Mouse (Mus musculus): Measurements from ENCODE around the gene Traf3ip3. TPM values are rescaled to one million over a fixed set of nuclear protein-coding genes. Genes with fewer than 3 reads are reported as not detected.

Gene Traf3ip3
- polyA plus RNA-seq, 1 experiment: 0.80 TPM

DNA sequence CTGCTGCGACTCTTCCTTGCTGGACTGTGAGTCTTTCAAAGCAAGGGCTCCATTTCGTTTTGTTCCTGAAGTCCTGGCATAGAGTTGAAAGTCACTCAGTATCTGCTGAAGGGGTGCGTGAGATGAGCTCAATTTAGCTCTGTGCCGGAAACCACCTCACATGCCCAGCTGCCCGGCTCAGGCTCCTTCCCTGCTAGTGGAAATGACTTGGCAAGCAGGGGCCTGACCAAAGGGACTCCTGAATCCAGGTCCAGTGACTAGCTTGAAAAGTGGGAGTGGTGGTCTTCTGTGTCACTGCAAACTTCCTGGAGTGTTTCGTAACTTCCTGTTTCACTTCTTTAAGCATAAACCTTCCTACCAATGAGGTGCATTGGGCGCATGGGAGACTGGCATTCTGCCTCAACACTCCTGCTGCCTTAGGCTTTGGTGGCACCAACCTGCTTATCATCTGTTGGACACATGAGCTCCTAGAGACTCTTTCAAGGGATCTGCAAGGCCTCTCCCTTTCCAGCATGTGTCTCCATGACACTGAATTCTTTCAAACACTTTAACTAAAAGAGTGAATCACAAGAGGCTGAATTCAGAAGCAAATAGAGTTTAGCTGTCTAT, 9.7 kb downstream of the Traf3ip3 start:
- H3K4me1 ChIP-seq (ENCODE audit: control insufficient read depth, insufficient read depth, low read length): peaks cover 23% of the 10 kb centered on the region
- H3K4me3 ChIP-seq (replicated peaks; ENCODE audit: insufficient read depth, low read depth, low read length): no peak overlapping the region
- no peak overlapping the region for H3K27ac ChIP-seq (ENCODE audit: insufficient read depth, low read length)
- no peak for TF ChIP-seq POLR2A (IDR thresholded peaks at IDR 0.05; ENCODE audit: borderline replicate concordance, insufficient read depth, low read length)
- TF ChIP-seq CTCF (IDR thresholded peaks at IDR 0.05; ENCODE audit: borderline replicate concordance, insufficient read depth, low read depth, low read length): no peak
- DNase-seq: peak in 1 of 2 experiments; percentile 31
- no peaks in the 10 kb centered on the region for H3K27me3 ChIP-seq (ENCODE audit: control insufficient read depth, insufficient read depth, low read length)
- WGBS: 49% methylated on average over 7 of the region's 7 CpGs

DNA sequence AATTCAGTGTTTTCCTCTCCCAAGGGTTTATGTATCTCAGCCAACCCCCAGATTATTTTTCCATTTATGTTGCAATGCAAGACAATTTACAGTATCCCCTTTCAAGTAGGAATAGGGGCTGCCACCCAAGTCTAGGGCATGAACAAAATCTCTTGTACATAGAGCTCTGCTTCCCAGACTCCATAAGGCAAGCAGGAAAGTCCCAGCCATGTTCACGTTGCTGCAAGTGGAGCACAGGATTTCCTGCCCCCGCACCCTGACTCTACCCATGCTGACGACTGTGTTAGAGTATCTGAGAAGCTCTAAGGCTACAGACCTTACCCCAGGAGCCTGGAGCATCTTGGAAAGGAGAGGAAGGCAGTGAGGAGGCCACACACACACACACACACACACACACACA, 11.7 kb downstream of the Traf3ip3 start:
- Histone ChIP-seq H3K27ac (ENCODE audit: insufficient read depth, low read length) (peak overlapping the region; percentile 17; the same call in 1 of the 2 replicates), H3K4me1 (ENCODE audit: control insufficient read depth, insufficient read depth, low read length) (peaks cover 19% of the 10 kb centered on the region), H3K27me3 (ENCODE audit: control insufficient read depth, insufficient read depth, low read length) (no peaks in the 10 kb centered on the region), H3K4me3 (replicated peaks; ENCODE audit: insufficient read depth, low read depth, low read length) (no peak overlapping the region)
- no peak for TF ChIP-seq POLR2A (IDR thresholded peaks at IDR 0.05; ENCODE audit: borderline replicate concordance, insufficient read depth, low read length)
- TF ChIP-seq CTCF (IDR thresholded peaks at IDR 0.05; ENCODE audit: borderline replicate concordance, insufficient read depth, low read depth, low read length): no peak
- 62% methylated on average over 3 of the region's 3 CpGs for WGBS
- no peak for DNase-seq

DNA sequence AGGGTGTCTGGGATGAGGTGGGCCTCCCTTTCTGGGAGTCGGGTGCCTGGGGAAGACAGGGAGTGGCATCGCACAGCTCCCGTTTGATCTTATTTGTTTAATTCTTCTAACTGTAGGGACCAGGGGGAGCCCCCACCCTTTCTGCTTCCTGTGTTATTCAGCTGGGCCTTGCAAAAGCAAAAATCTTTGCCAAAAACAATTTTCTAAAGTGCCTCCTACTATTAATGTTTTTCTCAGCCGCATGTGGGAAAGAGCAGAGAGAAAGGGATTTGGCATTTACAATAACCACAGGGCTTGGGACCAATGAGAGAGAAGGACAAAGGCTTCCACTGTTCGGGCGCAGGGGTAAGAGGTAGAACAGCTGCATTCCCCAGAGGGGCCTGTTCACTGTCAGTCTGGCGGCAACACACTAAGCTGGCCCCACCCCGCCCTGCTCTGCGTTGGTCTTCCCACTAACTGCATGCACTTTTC, 12.3 kb downstream of the Traf3ip3 start:
- Histone ChIP-seq H3K4me1 (ENCODE audit: control insufficient read depth, insufficient read depth, low read length) (peaks cover 14% of the 10 kb centered on the region), H3K27ac (ENCODE audit: insufficient read depth, low read length) (0 out of 2 replicates have a peak overlapping the region, but pooled peaks have one; percentile 17), H3K27me3 (ENCODE audit: control insufficient read depth, insufficient read depth, low read length) (no peaks in the 10 kb centered on the region), H3K4me3 (replicated peaks; ENCODE audit: insufficient read depth, low read depth, low read length) (no peak overlapping the region)
- peak in 1 of 2 experiments; percentile 21 for DNase-seq
- TF ChIP-seq POLR2A (IDR thresholded peaks at IDR 0.05; ENCODE audit: borderline replicate concordance, insufficient read depth, low read length) (no peak), CTCF (IDR thresholded peaks at IDR 0.05; ENCODE audit: borderline replicate concordance, insufficient read depth, low read depth, low read length) (no peak)
- 76% methylated on average over 9 of the region's 9 CpGs for WGBS

DNA sequence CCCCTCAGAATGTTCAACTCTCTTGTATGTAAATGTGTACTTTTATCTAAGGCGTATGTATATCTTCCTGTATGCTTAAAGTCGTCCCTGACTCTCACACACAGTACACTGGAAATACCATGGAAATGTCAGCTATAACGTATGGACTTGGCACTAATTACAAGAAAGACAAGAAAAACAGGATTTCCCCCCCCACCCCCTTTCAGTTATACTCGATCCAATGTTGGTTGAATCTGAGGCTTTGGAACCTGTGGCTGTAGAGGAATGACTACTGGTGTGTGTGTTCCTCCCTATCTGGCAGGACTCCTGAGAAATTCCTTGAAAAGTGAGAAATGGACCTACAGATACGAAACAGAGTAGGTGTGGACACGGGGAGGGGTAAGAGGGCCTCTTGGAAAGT, 13.2 kb downstream of the Traf3ip3 start:
- no peak overlapping the region for H3K4me3 ChIP-seq (replicated peaks; ENCODE audit: insufficient read depth, low read depth, low read length)
- TF ChIP-seq POLR2A (IDR thresholded peaks at IDR 0.05; ENCODE audit: borderline replicate concordance, insufficient read depth, low read length) (no peak), CTCF (IDR thresholded peaks at IDR 0.05; ENCODE audit: borderline replicate concordance, insufficient read depth, low read depth, low read length) (no peak)
- 95% methylated on average over 6 of the region's 6 CpGs for WGBS
- no peak for DNase-seq
- no peaks in the 10 kb centered on the region for H3K27me3 ChIP-seq (ENCODE audit: control insufficient read depth, insufficient read depth, low read length)
- H3K27ac ChIP-seq (ENCODE audit: insufficient read depth, low read length): no peak overlapping the region
- peaks cover 8% of the 10 kb centered on the region for H3K4me1 ChIP-seq (ENCODE audit: control insufficient read depth, insufficient read depth, low read length)

DNA sequence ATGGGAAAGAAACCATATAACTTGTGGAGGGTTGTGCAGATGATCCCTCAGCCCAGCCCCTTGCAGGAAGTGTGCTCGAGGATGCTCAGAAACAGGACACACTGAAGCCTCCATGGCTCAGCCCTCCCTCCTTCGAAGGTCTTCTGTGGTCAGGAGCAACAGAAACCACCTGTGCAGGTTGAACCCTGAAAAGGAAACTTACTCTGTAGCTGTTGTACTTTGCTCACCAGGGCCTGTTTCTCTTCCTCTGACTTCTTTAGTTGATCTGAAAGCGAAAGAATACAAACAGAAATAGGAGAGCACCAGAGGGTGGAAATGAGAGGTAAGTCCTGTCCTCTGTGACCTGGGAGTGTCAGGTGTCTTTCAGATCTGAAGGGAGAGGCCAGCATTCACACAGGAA, 20.4 kb downstream of the Traf3ip3 start:
- no peak overlapping the region for H3K4me3 ChIP-seq (replicated peaks; ENCODE audit: insufficient read depth, low read depth, low read length)
- H3K4me1 ChIP-seq (ENCODE audit: control insufficient read depth, insufficient read depth, low read length): no peaks in the 10 kb centered on the region
- H3K27ac ChIP-seq (ENCODE audit: insufficient read depth, low read length): no peak overlapping the region
- H3K27me3 ChIP-seq (ENCODE audit: control insufficient read depth, insufficient read depth, low read length): no peaks in the 10 kb centered on the region
- 85% methylated on average over 3 of the region's 3 CpGs for WGBS
- DNase-seq: no peak
- TF ChIP-seq POLR2A (IDR thresholded peaks at IDR 0.05; ENCODE audit: borderline replicate concordance, insufficient read depth, low read length) (no peak), CTCF (IDR thresholded peaks at IDR 0.05; ENCODE audit: borderline replicate concordance, insufficient read depth, low read depth, low read length) (no peak)

DNA sequence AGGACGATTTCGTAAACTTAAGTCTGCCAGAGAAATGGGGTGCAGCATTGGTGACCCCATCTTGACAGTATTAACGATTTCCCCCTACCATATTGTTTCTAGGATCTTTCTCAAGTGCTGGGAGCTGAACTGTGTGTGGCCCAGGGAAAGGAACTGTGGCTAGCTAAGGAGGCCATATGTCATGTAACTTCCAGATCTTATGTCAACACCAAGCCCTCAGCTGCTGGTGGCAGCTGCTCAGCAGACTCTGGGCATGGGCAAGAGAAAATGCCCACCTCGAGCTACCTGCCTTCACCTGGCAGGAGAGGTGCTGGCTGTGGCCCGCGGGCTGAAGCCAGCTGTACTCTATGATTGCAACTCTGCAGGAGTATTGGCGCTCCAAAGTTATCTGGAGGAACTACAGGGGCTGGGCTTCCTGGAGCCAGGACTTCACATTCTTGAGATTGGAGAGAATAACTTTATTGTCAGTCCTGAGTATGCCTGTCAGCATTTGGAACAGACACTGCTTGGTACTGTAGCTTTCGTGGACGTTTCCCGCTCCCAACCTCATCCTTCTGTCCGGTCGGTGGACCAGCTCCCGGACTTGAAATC, 27.3 kb downstream of the Traf3ip3 start:
- WGBS: 77% methylated on average over 13 of the region's 13 CpGs

DNA sequence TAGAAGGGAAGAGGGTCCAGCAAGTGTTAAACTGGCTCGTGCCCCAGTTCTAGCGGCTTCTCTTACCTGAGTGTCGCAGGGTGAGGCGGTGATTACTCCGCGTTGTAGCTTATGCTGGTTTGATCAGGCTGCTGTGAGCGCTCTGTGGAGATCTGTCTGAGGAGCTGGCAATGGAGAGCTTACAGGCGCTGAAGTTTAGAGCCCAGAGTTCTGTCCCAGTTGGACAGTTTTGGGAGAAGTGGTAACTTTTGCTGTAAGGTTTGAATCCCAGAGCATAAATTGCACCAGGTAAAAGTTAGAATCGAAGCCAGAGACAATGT, 27.7 kb downstream of the Traf3ip3 start:
- TF ChIP-seq CTCF (IDR thresholded peaks at IDR 0.05; ENCODE audit: borderline replicate concordance, insufficient read depth, low read depth, low read length) (no peak), POLR2A (IDR thresholded peaks at IDR 0.05; ENCODE audit: borderline replicate concordance, insufficient read depth, low read length) (no peak)
- peak overlapping the region; percentile 61 for H3K4me3 ChIP-seq (replicated peaks; ENCODE audit: insufficient read depth, low read depth, low read length)
- no peaks in the 10 kb centered on the region for H3K27me3 ChIP-seq (ENCODE audit: control insufficient read depth, insufficient read depth, low read length)
- peak overlapping the region; percentile 27 for H3K27ac ChIP-seq (ENCODE audit: insufficient read depth, low read length)
- no peak for DNase-seq
- WGBS: 14% methylated on average over 9 of the region's 9 CpGs
- no peaks in the 10 kb centered on the region; the same call in 1 of the 2 replicates for H3K4me1 ChIP-seq (ENCODE audit: control insufficient read depth, insufficient read depth, low read length)

More for the DNA sequence above, 27.3 kb downstream of the Traf3ip3 start:
- TF ChIP-seq POLR2A (IDR thresholded peaks at IDR 0.05; ENCODE audit: borderline replicate concordance, insufficient read depth, low read length) (no peak), CTCF (IDR thresholded peaks at IDR 0.05; ENCODE audit: borderline replicate concordance, insufficient read depth, low read depth, low read length) (no peak)
- H3K27ac ChIP-seq (ENCODE audit: insufficient read depth, low read length): no peak overlapping the region
- DNase-seq: peak in 1 of 2 experiments; percentile 14
- H3K4me3 ChIP-seq (replicated peaks; ENCODE audit: insufficient read depth, low read depth, low read length): peak overlapping the region; percentile 5
- H3K4me1 ChIP-seq (ENCODE audit: control insufficient read depth, insufficient read depth, low read length): no peaks in the 10 kb centered on the region; the same call in 1 of the 2 replicates
- H3K27me3 ChIP-seq (ENCODE audit: control insufficient read depth, insufficient read depth, low read length): no peaks in the 10 kb centered on the region
